Mouse (Mus musculus): ENCODE results near the gene Erap1.
A peak's percentile ranks its signal among the peaks of the same experiment; 100 is the strongest.
"Not testable (repeated sequence)": the region's sequence is repeated elsewhere in the genome, so short reads cannot be mapped to it uniquely, and the experiment has no call there.

The Erap1 gene

DNA sequence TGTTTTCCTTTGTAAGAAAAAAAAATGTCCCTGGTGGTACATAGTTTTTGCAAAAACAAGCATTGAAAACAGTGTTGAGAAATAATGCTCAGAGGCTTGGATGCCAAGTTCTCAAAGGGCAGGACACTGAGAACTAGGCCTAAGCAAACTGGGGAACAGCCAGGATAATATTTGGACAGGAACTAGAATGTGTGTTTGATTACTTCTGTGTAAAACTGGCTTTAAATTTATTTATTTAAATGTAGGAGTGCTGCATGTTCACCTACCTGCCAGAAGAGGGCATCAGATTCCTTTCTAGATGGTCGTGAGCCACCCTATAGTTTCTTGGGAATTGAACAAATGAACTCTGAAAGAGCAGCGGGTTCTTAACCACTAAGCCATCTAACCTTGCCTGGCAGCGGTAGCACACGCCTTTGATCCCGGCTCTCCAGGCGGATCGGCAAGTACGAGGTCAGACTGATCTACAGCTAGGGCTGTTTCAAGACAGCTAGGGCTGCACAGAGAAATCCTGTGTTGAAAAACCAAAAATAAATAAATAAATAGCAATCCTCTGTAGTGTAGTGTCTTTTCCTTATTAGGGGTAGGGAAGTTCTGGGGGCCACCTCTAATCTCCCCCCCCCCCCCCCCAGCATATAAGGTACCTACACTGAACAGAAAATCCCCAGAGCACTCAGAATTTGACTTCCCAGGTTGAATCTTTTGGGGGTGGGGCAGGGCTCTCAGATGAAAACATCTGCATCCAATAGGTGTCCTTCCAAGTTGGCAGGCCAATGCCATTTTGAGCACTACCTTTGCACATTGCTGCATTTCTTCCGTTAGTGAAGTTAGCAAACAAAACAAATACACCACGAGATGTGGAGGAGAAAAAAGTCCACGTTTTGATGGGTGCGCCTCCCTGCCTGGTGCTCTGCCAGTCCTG is at the start of gene Erap1:
Erap1 (plus strand) TSS at position 776 of the 919 bp plus-strand sequence.
- peak; percentile 84 for DNase-seq (ENCODE audit: low spot score)

DNA sequence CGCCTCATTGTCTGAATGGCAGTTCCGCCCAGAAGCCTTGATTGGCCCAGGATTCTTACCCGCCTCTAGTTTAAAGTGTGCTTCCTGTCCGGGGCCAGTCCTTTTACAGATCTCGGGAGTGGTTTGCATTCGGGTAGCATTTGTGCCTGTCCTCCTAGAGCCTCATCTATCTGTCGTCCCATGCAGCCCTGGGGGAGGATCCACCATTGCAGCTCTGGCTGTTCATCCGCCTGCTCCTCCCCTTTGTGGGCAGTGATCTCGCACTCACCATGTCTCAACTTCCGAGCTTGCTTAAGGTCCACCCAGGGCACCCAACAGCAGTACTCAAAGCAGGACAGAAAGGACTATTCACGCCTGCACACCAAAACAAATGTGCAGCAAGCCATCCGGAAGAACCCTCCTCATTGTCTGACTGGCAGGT is 48.0 kb upstream of the Erap1 start:
- not testable (repeated sequence) for DNase-seq (ENCODE audit: low spot score)

DNA sequence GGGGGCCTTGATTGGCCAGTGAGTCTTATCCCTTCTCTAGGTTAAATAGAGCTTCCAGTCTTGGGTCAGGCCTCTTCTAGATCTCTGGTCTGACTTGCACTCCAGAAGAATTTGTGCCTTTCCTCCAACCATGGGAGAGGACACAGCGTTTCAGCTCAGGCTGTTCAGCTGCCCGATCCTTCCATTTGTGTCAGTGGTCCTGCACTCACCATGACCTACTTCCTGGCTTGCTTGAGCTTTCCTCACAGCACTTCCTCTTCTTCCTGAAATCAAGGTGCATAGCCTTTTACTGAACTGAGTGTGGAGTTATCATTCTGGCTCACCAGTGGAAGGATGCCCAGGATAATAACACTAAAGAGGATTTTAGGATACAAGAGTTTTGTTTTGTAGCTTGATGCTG is 47.5 kb upstream of the Erap1 start:
- not testable (repeated sequence) for DNase-seq (ENCODE audit: low spot score)

DNA sequence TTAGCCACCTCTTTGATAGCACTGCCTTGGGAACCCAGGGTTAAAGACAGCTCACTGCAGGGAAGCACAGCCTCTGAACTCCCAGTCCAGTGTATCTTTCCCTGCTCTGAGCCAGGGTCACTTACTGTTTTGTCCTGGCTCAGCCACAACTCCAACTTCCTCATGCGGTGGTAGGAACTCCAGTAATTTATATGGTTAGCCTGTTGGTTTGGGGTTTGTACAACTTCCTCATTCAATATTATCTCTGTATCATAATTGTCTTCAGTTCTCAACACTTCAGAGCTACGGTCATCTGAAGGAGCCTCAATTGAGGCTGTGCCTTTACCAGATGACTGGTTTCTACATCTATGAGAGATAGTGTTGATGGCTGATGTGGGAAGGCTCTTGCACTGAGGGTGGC is 42.3 kb upstream of the Erap1 start:
- DNase-seq (ENCODE audit: low spot score), result not testable (repeated sequence)

DNA sequence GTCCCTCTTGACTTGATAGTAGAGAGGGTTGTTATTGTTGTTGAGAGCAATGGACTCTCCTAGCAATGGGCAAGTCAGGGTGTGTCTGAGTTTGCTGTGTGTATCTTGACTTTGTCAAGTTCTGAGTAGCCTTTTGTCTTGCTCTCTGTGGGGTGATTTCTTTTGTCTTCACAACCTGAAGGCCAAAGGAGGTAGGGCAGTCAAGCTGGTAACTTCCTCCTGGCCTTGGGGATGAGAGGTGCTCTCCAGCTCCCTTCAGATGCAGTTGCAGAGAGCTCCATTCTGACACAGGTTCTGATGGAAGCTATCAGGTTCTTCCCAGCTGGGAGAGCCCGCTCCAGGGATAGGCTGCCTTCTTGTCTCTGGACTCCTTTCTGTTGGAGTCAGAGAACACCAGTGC is 37.6 kb upstream of the Erap1 start:
- DNase-seq (ENCODE audit: low spot score), result not testable (repeated sequence)

DNA sequence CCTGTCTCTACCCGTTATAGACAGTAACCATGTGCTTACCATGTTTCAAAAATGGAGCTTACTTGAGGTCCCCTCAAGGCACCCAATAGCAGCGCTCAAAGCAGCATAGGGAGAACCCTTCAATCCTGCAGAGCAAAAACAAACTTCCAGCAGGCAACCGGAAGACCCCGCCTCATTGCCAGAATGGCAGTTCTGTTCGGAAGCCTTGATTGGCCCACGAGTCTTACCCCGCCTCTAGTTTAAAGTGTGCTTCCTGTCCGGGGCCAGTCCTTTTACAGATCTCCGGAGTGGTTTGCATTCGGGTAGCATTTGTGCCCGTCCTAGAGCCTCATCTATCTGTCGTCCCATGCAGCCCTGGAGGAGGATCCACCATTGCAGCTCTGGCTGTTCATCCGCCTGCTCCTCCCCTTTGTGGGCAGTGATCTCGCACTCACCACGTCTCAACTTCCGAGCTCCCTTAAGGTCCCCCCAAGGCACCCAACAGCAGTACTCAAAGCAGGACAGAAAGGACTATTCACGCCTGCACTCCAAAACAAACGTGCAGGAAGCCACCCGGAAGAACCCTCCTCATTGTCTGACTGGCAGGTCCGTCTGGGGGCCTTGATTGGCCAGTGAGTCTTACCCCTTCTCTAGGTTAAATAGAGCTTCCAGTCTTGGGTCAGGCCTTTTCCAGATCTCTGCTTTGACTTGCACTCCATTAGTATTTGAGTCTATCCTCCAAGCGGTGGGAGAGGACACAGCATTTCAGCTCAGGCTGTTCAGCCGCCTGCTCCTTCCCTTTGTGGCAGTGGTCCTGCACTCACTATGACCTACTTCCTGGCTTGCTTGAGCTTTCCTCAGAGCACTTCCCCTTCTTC is 22.0 kb upstream of the Erap1 start:
- peak; percentile 76 for DNase-seq (ENCODE audit: low spot score)

DNA sequence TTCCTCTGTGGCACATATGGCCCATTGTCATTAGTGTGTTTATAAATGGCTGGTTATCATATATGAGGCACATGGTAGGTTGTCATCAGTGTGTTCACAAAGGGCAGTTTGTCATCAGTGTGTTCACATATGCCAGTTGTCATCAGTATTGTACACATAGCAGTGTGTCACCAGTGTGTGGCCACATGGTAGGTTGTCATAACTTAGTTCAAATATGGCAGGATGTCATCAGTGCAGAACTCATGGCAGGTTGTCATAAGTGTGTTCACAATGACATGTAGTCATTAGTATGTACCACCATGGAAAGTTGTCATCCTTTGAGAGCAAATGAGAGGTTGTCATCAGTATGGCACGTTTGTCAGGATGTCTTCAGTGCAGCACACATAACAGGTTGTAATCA is 7.0 kb upstream of the Erap1 start:
- DNase-seq (ENCODE audit: low spot score), result no peak

DNA sequence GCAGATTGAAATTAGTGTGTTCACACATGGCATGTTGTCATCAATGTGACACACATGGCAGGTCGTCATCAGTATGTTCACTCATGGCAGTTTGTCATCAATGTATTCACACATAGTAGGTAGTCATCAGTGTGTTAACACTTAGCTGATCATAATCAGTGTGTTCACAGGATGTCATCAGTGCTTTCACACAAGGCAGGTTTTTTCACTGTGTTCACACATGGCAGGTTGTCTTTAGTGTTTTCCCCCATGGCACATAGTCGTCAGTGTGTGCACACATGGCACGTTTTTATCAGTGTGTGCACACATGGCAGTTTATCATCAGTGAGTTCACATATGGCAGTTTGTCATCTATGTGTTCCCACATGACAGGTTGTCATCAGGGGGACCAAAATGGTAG is 6.5 kb upstream of the Erap1 start:
- DNase-seq (ENCODE audit: low spot score), result no peak

DNA sequence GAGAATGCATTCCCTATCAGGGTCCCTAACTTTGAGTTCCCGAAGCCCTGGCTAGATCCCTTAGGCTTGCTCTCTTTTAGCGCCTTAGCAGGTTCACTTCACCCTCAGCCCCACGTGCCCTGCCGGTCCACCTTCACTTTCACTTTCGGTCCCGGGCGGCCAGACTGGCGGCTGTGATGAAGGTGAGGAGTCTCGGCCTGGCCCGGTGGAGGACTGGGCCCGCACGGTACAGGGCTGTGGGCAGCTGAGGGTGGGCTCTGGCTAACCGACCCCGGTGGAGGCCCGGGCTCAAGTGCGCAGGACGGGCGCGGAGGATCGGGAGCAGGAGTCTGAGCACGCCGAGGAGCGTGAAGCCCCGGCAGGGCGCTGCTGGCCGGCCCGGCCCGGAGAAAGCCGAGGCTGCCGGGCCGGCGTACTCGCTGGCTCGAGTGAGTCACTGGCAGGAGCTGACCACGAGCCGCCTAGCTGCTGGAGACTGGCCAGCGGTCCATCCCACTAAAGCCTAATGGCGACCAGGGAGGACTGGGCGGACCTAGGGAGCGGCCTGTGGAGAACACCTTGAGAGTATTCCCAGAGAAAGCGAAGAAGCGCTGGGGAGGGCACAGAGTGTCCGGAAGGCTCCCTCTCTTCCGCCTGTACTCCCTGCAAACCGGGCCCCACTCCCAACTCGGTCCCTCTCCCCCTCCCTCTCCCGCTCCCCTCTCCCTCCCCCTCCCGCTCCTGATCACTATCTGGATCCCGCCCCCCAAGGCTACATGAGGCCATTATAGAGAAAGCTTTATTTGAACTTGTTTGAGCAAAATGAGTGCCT is 549 bp downstream of the Erap1 start:
- peak; percentile 79 for DNase-seq (ENCODE audit: low spot score)

DNA sequence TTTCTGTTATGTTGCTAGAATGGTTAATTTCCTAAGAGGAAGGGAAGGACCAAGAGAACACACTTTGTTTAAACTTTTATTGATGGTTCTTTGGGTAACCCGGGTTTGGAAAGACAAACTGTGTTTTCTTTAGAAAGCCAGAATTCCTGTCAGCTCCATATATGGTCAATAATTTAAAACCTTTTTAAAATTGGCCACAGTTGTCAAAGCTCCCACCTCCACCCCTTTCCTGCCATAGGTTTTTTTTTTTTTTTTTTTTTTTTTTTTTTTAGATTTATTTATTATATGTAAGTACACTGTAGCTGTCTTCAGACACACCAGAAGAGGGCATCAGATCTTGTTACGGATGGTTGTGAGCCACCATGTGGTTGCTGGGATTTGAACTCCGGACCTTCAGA is 1.2 kb downstream of the Erap1 start:
- DNase-seq (ENCODE audit: low spot score), result not testable (repeated sequence)

DNA sequence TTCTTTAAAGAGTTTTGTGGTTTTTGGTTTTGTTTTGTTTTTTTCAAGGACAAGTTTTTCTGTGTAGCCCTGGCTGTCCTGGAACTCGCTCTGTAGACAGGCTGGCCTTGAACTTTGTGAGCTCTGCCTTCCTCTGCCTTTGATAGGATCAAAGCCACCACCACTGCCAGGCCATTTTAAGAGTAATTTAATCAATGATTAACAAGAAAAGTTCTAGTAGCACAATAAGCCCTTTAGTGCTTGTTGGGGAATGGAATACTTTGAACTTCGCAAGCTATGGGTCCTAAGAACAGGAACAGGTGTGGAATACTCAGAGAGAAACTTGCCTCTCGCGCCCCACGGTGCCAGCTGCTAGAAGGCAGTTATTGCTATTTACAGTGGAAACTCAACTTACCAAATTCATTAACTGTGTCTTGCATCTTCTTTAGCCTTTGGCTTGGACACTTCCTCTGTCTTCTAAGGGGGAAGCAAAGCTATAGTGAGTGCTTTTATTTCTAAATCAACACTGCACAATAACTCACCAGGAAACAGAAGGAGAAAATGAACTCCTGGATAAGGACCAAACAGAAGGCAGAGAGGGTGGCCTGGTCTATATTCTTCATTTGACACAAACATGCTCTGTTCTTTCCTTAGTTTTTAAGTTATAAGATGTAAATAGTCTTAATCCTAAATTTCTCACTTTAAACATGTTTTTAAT is 56.3 kb downstream of the Erap1 start:
- DNase-seq (ENCODE audit: low spot score), result no peak

DNA sequence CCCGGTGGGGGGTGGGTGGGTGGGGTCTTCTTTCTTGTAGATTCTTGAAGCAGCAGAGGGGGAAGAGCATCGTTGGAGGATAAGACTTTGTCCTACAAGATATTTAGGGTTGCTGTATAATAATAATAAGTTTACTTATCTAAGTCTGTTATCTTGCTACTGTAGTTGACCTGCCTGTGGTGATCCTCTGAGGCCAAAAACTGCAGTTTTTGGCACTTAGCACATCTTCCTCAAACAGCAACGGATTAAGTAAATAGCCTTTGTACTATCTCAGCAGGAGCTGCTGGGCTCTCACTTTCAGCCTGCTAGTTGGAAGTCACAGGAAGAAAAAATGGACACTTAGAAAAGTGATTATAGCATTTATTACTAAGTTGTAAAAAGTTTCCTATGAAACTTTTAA is 56.9 kb downstream of the Erap1 start:
- no peak for DNase-seq (ENCODE audit: low spot score)

DNA sequence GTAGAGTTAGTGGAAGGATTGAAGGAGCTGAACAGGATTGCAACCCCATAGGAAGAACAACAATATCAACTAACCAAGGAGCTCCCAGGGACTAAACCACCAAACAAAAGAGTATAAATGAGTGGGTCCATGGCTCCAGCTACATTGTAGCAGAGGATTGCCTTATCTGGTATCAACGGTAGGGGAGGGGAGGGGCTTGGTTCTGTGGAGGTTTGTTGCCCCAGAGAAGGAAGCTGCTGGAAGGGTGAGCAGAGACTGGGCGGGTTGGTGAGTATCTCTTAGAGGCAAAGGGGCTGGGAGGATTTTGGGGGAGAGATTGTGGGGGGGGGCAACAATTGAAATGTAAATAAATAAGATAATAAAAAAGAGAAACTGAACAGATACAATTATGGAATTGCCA is 79.6 kb downstream of the Erap1 start:
- DNase-seq (ENCODE audit: low spot score), result no peak

DNA sequence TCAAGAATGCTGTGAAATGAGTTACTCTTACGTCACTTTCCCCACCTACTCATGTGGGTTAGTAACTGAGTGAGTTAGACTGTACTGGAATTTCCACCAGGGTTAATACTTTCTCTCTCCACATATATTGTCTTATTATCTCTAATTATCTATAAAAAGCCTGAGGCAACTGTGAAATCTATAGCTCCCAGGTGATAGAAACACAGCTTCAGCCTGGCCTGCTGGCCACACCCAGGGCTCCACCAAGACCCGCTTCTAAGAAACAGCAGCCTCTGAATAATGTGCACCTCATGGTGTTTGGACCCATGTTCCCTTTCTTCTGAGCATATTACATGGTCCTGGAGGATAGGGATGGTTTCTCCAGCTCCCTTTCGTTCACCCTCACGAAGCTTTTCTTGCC is 94.4 kb downstream of the Erap1 start:
- DNase-seq (ENCODE audit: low spot score), result no peak

DNA sequence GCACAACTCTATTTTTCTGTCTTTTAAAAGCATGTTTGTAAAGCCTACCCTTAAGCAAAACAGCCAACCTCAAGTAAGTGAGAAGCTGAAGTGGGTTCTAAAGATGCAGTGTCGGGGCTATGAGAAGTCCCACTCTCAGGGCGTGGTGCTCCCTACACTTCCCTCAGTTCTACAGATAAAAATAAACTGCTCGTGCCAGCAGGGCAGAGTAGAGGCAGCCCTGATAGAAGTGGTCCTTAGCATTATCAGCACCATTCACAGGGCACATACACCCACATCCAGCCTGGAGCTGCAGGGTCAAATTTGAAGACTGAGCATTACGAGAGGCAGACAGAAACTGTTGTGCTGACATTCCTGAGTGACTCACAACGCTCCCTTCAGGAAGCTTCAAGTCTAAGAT is 96.5 kb downstream of the Erap1 start:
- no peak for DNase-seq (ENCODE audit: low spot score)

DNA sequence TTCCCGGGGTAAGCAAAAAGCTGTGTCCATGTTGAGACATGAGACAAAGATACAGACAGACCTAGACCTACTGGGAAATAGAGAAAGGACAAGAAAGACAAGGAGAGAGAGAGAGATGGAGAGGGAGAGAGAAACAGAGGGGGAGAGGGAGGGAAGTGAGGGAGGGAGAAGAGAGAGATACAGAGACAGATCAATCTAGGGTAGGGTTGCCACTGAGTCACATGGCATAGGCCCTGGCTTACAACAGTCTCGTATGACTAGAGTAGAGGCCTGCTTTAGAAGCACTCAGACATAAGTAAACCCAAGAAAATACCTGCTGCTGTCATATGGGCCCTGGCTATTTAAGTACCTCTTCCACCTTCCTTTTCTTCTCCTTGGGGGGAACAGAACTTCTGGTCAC is 97.0 kb downstream of the Erap1 start:
- DNase-seq (ENCODE audit: low spot score), result no peak
